Comparison of ENCODE assay signal across 8 mouse cellular contexts in genomic region chr17:46772404-46773277, GRCm38 (mm10). TPM values are rescaled to one million over a fixed set of nuclear protein-coding genes. Genes with fewer than 3 reads are reported as not detected.
DNase-seq lines count a peak whose midpoint lies in the region; ATAC-seq lines count a peak whose summit lies in the region.

2310039H08Rik (plus strand) TSS chr17:46772635.

- peak within 1 kb of the TSS; percentile 88 for H3K4me3 ChIP-seq in forebrain, embryonic 11.5 days (ENCODE audit: low read depth, low read length)
- peak within 1 kb of the TSS; percentile 71 for H3K4me3 ChIP-seq in heart, embryonic 16.5 days (ENCODE audit: low read length)
- H3K4me3 ChIP-seq in liver, embryonic 15.5 days (replicated peaks), result peak within 1 kb of the TSS; percentile 75
- H3K4me3 ChIP-seq in neural tube, embryonic 12.5 days, result peak within 1 kb of the TSS; percentile 81

- H3K27ac ChIP-seq in forebrain, embryonic 11.5 days (ENCODE audit: low read depth, low read length), result peak within 1 kb of the TSS; percentile 48; the same call in 1 of the 2 replicates
- peak within 1 kb of the TSS; percentile 75 for H3K27ac ChIP-seq in heart, embryonic 16.5 days (ENCODE audit: low read length)
- H3K27ac ChIP-seq in liver, embryonic 15.5 days (replicated peaks), result peak within 1 kb of the TSS; percentile 81
- peak within 1 kb of the TSS; percentile 38; the same call in 1 of the 2 replicates for H3K27ac ChIP-seq in neural tube, embryonic 12.5 days

- H3K9ac ChIP-seq in forebrain, embryonic 11.5 days (ENCODE audit: low read length), result peak within 1 kb of the TSS; percentile 82
- peak within 1 kb of the TSS; percentile 88 for H3K9ac ChIP-seq in heart, embryonic 16.5 days (ENCODE audit: low read length)
- H3K9ac ChIP-seq in liver, embryonic 15.5 days, result peak within 1 kb of the TSS; percentile 71
- peak within 1 kb of the TSS; percentile 83 for H3K9ac ChIP-seq in neural tube, embryonic 12.5 days

- peak; percentile 74 for DNase-seq in c-Kit-positive CD71-negative TER-119-negative erythroid progenitor cells, embryonic 14.5 days (ENCODE audit: low read depth)
- peak; percentile 89 for DNase-seq in forebrain, embryonic 11.5 days (ENCODE audit: low spot score)
- DNase-seq in kidney, postnatal 36 days, result peak; percentile 88
- peak; percentile 92 for DNase-seq in telencephalon, adult 2 months (ENCODE audit: low read depth, low spot score)

- peak within 1 kb of the TSS; percentile 70 for H3K4me2 ChIP-seq in forebrain, embryonic 11.5 days (ENCODE audit: low read depth, low read length, severe bottlenecking)
- H3K4me2 ChIP-seq in heart, embryonic 16.5 days (ENCODE audit: low read depth, low read length), result peak within 1 kb of the TSS; percentile 65
- H3K4me2 ChIP-seq in liver, embryonic 15.5 days, result peak within 1 kb of the TSS; percentile 87
- peak within 1 kb of the TSS; percentile 86 for H3K4me2 ChIP-seq in neural tube, embryonic 12.5 days (replicated peaks)

- under 1% methylated on average over 50 of the region's 50 CpGs for WGBS in forebrain, embryonic 11.5 days
- WGBS in heart, embryonic 16.5 days, result under 1% methylated on average over 50 of the region's 50 CpGs
- WGBS in liver, embryonic 15.5 days (ENCODE audit: insufficient replicate concordance), result under 1% methylated on average over 50 of the region's 50 CpGs
- under 1% methylated on average over 50 of the region's 50 CpGs for WGBS in neural tube, embryonic 12.5 days

- no peaks in the 10 kb centered on the region for H3K27me3 ChIP-seq in forebrain, embryonic 11.5 days (ENCODE audit: control insufficient read depth, insufficient read depth, low read length)
- no peaks in the 10 kb centered on the region for H3K27me3 ChIP-seq in heart, embryonic 16.5 days (ENCODE audit: control insufficient read depth, insufficient read depth, low read length)
- no peaks in the 10 kb centered on the region for H3K27me3 ChIP-seq in liver, embryonic 15.5 days
- H3K27me3 ChIP-seq in neural tube, embryonic 12.5 days (replicated peaks), result no peaks in the 10 kb centered on the region

- peak; percentile 92 for ATAC-seq in CD4-positive, CD25-positive, alpha-beta regulatory T cell, adult 4 months
- ATAC-seq in forebrain, embryonic 11.5 days (replicated peaks; ENCODE audit: low FRiP score), result peak; percentile 89
- peak; percentile 83 for ATAC-seq in heart, embryonic 16.5 days (replicated peaks; ENCODE audit: extremely low read depth, insufficient read depth, low FRiP score)
- ATAC-seq in liver, embryonic 15.5 days (ENCODE audit: insufficient read depth), result peak; percentile 79
- ATAC-seq in neural tube, embryonic 12.5 days (ENCODE audit: low FRiP score, low read depth), result peak; percentile 89

- H3K36me3 ChIP-seq in forebrain, embryonic 11.5 days (ENCODE audit: control insufficient read depth, insufficient read depth, low read length), result peaks cover 11% of the 10 kb centered on the region
- H3K36me3 ChIP-seq in heart, embryonic 16.5 days (ENCODE audit: control insufficient read depth, insufficient read depth), result peaks cover 26% of the 10 kb centered on the region
- H3K36me3 ChIP-seq in liver, embryonic 15.5 days (replicated peaks), result peaks cover 38% of the 10 kb centered on the region
- H3K36me3 ChIP-seq in neural tube, embryonic 12.5 days, result peaks cover 31% of the 10 kb centered on the region

- H3K4me1 ChIP-seq in forebrain, embryonic 11.5 days (replicated peaks; ENCODE audit: control insufficient read depth, insufficient read depth, low read length), result peaks cover 7% of the 10 kb centered on the region; the same call in 1 of the 2 replicates
- peaks cover 13% of the 10 kb centered on the region for H3K4me1 ChIP-seq in heart, embryonic 16.5 days (ENCODE audit: control insufficient read depth, insufficient read depth, low read length)
- H3K4me1 ChIP-seq in liver, embryonic 15.5 days (replicated peaks), result peaks cover 28% of the 10 kb centered on the region
- H3K4me1 ChIP-seq in neural tube, embryonic 12.5 days, result peaks cover 19% of the 10 kb centered on the region

- H3K9me3 ChIP-seq in forebrain, embryonic 11.5 days (ENCODE audit: control insufficient read depth, low read length), result no peaks in the 10 kb centered on the region
- H3K9me3 ChIP-seq in heart, embryonic 16.5 days (replicated peaks; ENCODE audit: control insufficient read depth, low read length), result no peaks in the 10 kb centered on the region
- no peaks in the 10 kb centered on the region for H3K9me3 ChIP-seq in liver, embryonic 15.5 days (replicated peaks)
- H3K9me3 ChIP-seq in neural tube, embryonic 12.5 days, result no peaks in the 10 kb centered on the region

RNA-seq across cellular contexts. Expression of gene 2310039H08Rik, which starts in this region (rescaled TPM):
- 10 to 100 TPM; 16.1 to 18.9 TPM for polyA plus RNA-seq in CD4-positive, CD25-positive, alpha-beta regulatory T cell, adult 4 months (2017; shearing (Covaris generic))
- 53.7 and 57.5 TPM in 2 replicates for polyA plus RNA-seq in forebrain, embryonic 11.5 days (2014; fragmentation: Nextera tagmentation; extraction: Ambion mirVana)
- polyA plus RNA-seq in heart, embryonic 16.5 days (2015; fragmentation: Nextera tagmentation; extraction: Ambion mirVana), result 52.0 and 55.1 TPM in 2 replicates
- polyA plus RNA-seq in liver, embryonic 15.5 days (2015; fragmentation: Nextera tagmentation; extraction: Ambion mirVana), result 47.5 and 52.0 TPM in 2 replicates
- polyA plus RNA-seq in neural tube, embryonic 12.5 days (2016; fragmentation: Nextera tagmentation; extraction: Ambion mirVana), result 34.9 and 46.6 TPM in 2 replicates

Comparison
In these comparisons a context has a peak if more than half of its experiments do, and no peak if none do; other contexts are left out.
1. Peak in every context shown above with its lines: DNase-seq, ATAC-seq, H3K4me3 ChIP-seq and H3K27ac ChIP-seq.